Mouse (Mus musculus): ENCODE data around the gene Osgin1.

The Osgin1 gene

DNA sequence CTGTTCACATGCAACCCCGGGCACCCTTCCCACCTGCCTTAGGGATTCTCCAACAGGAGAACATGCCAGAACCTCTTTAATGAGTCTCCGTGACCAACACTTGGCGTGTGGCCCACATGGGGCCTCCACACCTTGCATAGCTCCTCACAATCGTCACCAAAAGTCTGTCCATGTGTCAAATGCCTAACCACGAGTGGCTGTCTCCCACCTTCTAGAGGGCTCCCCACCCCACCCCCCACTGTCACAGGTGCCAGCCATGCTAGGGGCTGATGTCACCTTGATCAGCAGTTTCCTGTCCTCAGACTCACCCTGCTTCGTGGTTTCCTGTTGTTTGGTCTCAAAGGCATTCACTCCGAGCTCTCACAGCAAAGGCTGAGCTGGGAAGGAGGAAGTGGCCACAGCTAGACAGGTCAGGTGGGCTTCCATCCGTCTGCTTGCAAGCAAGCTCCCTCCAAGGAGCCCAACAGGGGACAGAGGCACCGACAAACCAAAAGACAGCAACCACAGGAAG, 10.2 kb upstream of the Osgin1 start:
- DNase-seq (ENCODE audit: low read depth, low spot score), result peak; percentile 95

GRCm38 (mm10) chr8:119424199-119424733, 9.7 kb upstream of the Osgin1 start:
- DNase-seq (ENCODE audit: low read depth, low spot score), result no peak

DNA sequence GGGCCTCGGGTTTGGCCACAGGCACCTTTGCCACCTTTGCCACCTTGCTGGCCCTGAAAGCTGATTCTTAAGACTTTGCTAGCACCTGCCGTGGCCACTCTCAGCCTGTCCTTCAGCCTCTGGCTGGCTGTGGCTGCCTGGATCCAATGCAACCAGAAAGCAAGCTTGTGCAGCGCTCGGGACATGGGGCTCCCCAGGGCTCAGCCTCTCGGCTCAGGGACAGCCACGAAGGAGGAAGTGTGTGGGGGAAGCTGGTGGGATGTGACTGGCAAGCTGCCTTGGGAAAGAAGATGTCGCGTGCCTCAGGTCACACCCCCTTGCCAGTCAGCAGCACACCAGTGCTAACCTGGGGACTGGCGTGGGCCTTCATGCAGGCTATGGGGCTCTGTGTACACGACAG, 9.2 kb upstream of the Osgin1 start:
- DNase-seq (ENCODE audit: low read depth, low spot score), result peak; percentile 60

DNA sequence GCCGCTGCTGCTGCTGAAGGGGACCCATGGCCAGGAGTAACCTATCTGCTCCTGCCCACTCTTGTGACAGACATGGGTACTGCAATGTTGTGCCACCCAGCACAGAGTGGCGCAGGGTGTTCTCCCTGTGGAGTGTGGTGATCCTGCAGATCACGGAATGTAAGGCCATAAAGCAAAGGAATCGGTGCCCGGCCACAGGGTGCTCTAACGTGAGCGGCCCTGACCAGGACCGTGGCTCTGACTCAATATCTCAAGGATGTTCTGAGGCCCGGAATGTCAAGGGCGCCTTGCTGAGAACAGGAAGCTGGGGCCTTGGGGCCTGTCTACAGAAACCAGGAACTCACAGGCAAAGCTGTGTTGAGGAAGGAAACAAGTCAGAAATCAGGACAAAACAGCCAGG, 8.4 kb upstream of the Osgin1 start:
- peak; percentile 56 for DNase-seq (ENCODE audit: low read depth, low spot score)

DNA sequence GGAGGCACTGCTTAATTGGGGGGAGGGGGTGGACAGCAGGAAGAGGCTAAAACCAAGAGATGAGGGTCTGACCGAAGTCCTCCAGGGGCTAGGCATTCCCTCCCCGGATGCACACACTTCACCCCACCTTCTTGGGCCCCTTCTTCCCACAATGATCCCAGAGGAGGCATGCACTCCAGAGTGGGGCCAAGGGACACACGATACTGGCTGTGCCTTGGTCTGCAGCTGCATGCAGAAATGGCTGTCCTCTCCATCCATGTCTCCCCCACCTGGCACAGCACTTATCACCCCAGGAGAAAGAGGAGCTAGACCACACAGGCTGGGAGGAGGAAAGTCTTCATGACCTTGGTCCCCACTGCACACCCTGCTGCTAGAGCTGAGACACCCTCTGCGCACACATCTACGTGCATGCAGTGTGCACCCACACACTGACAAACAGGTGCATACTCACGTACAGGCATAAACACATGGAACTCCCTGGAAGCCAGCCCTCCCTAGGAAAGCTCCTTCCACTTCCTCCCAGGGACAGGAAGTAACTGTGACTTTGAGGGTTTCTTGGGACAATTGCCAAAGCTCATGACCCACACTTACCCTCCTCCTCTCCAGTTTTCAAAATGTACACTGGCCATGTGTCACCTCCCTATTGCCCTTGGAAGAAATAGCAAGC, 7.7 kb upstream of the Osgin1 start:
- no peak for DNase-seq (ENCODE audit: low read depth, low spot score)

- no peak for DNase-seq (ENCODE audit: low read depth, low spot score)
These were observed 6.1 kb upstream of the Osgin1 start for GRCm38 (mm10) chr8:119427634-119428349.

GRCm38 (mm10) chr8:119428350-119428740, 5.6 kb upstream of the Osgin1 start:
- no peak for DNase-seq (ENCODE audit: low read depth, low spot score)

- DNase-seq (ENCODE audit: low read depth, low spot score), result no peak
These were observed 5.1 kb upstream of the Osgin1 start for GRCm38 (mm10) chr8:119428766-119429327.

DNA sequence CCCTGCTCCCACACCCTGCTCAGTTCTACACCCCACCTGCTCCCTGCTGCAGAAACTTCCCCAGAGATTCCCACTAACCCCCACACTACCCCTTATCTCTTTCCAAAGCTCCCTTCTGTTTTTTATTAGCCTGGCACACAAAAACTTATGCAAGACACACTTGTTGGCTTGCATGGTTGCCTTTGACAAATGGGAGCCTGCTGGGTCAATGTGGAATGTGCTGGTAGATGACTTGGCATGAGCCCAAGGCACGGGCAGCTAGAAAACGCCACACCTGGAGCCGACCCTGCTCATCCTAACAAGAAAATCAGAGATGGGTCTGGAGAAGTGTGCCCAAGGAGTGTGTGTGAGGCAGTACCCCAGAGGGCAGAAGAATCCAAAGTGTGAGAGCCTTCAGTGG, 4.4 kb upstream of the Osgin1 start:
- no peak for DNase-seq (ENCODE audit: low read depth, low spot score)

- DNase-seq (ENCODE audit: low read depth, low spot score), result no peak
These were observed 3.7 kb upstream of the Osgin1 start for GRCm38 (mm10) chr8:119430250-119430649.

GRCm38 (mm10) chr8:119430690-119431089, 3.2 kb upstream of the Osgin1 start:
- DNase-seq (ENCODE audit: low read depth, low spot score), result no peak

- DNase-seq (ENCODE audit: low read depth, low spot score), result no peak
These were observed 1.6 kb upstream of the Osgin1 start for GRCm38 (mm10) chr8:119432372-119432771.

DNA sequence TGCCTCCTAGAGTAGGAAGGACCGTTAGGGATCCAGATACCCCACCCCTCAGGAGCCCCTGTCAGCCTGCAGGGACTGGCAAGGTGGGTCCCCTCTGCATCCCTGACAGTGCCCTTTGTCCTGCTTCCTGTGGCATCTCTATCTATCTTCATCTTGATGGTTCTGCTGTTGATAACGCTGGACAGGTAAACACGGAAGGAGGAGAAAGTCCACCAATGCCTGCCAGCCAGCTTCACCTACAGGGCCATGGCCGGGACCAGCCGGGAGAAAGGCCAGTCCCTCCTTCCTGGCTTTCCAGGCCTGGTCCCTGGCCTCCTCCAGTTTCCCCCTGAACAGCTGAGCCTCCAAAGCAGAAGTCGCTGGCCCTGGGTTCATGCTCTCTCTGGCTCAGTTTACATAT, 645 bp downstream of the Osgin1 start:
- no peak for DNase-seq (ENCODE audit: low read depth, low spot score)

GRCm38 (mm10) chr8:119435527-119435926, 1.6 kb downstream of the Osgin1 start:
- DNase-seq (ENCODE audit: low read depth, low spot score), result no peak

- no peak for DNase-seq (ENCODE audit: low read depth, low spot score)
These were observed 2.4 kb downstream of the Osgin1 start for GRCm38 (mm10) chr8:119436331-119436730.

GRCm38 (mm10) chr8:119436933-119437332, 3.0 kb downstream of the Osgin1 start:
- DNase-seq (ENCODE audit: low read depth, low spot score), result peak; percentile 41

- no peak for DNase-seq (ENCODE audit: low read depth, low spot score)
These were observed 3.6 kb downstream of the Osgin1 start for GRCm38 (mm10) chr8:119437506-119437905.

- DNase-seq (ENCODE audit: low read depth, low spot score), result no peak
These were observed 5.0 kb downstream of the Osgin1 start for GRCm38 (mm10) chr8:119438876-119439275.

DNA sequence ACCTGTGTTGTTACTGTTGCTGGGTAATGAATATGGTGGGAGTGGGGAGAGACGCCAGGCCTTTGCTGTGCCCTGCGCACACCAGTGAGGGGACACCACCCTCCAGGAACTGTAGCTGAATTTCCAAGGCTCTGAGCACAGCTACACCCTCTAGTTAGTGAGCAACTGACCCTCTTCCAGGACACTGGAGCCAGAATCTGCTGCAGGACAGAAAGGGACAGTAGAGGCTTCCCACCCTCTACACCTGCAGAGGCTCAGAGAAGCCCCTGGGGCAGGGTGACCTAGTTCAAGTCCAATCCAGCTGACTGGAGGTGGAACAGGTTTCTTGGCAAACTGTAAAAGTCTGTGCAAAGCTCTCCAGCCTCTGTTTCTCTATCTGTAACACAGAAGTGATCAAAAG, 5.5 kb downstream of the Osgin1 start:
- DNase-seq (ENCODE audit: low read depth, low spot score), result no peak

DNA sequence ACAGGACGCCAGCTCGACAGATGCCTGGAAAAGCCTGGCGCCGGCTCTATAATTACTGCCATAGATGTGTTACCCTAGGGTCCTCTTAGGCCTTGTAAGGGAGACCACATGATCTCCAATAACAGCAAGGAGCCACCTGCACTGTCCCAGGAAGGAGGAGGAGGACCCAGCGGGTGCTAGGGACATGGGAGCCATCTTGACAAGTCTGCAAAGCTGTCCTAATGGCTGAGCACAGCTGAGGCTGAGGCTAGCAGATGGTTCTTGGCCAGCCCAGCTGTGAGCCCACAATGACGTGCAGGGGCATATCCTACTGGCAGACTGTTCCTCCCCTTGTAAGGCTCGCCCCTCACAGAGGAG, 5.9 kb downstream of the Osgin1 start:
- DNase-seq (ENCODE audit: low read depth, low spot score), result no peak

- no peak for DNase-seq (ENCODE audit: low read depth, low spot score)
These were observed 6.5 kb downstream of the Osgin1 start for GRCm38 (mm10) chr8:119440250-119440951.

- DNase-seq (ENCODE audit: low read depth, low spot score), result peak; percentile 58
These were observed 7.0 kb downstream of the Osgin1 start for GRCm38 (mm10) chr8:119440952-119441270.
